Mouse (Mus musculus): ENCODE measurements around the gene Arf4. TPM values are rescaled to one million over a fixed set of nuclear protein-coding genes. Genes with fewer than 3 reads are reported as not detected.

Gene Arf4
- polyA plus RNA-seq, 1 experiment from 2014 or later: 713 TPM

- H3K4me2 ChIP-seq (replicated peaks): peak overlapping the region; percentile 73
- H3K36me3 ChIP-seq: no peaks in the 10 kb centered on the region
- peaks cover 24% of the 10 kb centered on the region for H3K4me1 ChIP-seq
- peak overlapping the region; percentile 87 for H3K9ac ChIP-seq
- H3K4me3 ChIP-seq: peak overlapping the region; percentile 69
- no peaks in the 10 kb centered on the region for H3K9me3 ChIP-seq
- H3K27ac ChIP-seq: peak overlapping the region; percentile 96
- 0% methylated on average over 16 of the region's 16 CpGs for WGBS
- no peaks in the 10 kb centered on the region for H3K27me3 ChIP-seq
- no peak for ATAC-seq (ENCODE audit: low FRiP score, low read depth)
These were observed 822 bp downstream of the Arf4 start for GRCm38 (mm10) chr14:26638708-26639084.

DNA sequence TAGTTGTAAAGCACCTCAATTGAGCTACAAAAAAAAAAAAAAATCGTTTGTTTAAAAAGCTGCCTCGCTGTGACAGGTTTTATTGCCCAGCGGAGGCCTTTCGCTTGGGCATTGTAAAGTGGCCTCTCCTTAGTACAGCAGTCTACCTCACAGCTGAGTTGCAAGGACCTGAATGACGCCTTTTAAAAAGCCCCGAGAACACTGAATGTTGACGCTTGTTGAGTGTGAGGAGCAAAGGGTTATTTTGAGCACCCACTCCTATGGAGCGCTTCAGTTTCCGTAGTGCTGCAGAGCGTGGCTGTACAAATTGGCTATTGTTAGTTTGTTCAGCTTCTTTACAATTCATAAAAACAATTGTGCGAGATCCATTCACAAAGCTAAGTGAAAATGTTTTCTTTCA lies 1.4 kb downstream of the Arf4 start:
- no peaks in the 10 kb centered on the region for H3K9me3 ChIP-seq
- H3K4me3 ChIP-seq: peak overlapping the region; percentile 69
- no peak for ATAC-seq (ENCODE audit: low FRiP score, low read depth)
- peak overlapping the region; percentile 96 for H3K27ac ChIP-seq
- peak overlapping the region; percentile 73 for H3K4me2 ChIP-seq (replicated peaks)
- H3K27me3 ChIP-seq: no peaks in the 10 kb centered on the region
- 7% methylated on average over 11 of the region's 11 CpGs for WGBS
- H3K9ac ChIP-seq: peak overlapping the region; percentile 87
- H3K4me1 ChIP-seq: peaks cover 24% of the 10 kb centered on the region
- H3K36me3 ChIP-seq: no peaks in the 10 kb centered on the region

DNA sequence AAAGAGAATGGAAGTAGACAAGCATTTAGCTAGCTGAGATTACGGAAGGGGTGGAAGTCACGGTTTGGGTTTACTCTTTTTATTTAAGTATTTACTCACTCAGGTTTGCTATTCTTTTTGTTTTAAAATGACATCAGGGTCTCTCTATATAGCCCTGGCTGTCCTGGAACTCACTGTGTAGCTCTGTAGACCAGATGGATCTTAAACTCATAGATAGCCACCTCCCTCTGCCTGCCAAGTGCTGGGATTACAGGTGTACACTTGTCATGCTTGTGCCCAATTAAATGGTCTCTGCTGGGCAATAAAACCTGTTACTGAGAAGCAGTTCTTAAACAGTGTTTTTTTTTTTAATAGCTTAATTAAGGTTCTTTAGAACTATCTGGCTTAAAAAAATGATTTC lies 2.1 kb downstream of the Arf4 start:
- no peaks in the 10 kb centered on the region for H3K9me3 ChIP-seq
- peak overlapping the region; percentile 87 for H3K9ac ChIP-seq
- no peak for ATAC-seq (ENCODE audit: low FRiP score, low read depth)
- whole genome bisulfite sequencing: 47% methylated on average over 2 of the region's 2 CpGs
- H3K36me3 ChIP-seq: no peaks in the 10 kb centered on the region
- no peak overlapping the region for H3K27ac ChIP-seq
- H3K27me3 ChIP-seq: no peaks in the 10 kb centered on the region
- H3K4me2 ChIP-seq (replicated peaks): peak overlapping the region; percentile 73
- H3K4me3 ChIP-seq: peak overlapping the region; percentile 69
- peaks cover 24% of the 10 kb centered on the region for H3K4me1 ChIP-seq

- no peak overlapping the region for H3K27ac ChIP-seq
- no peak overlapping the region for H3K4me3 ChIP-seq
- H3K9me3 ChIP-seq: no peaks in the 10 kb centered on the region
- no peak overlapping the region for H3K9ac ChIP-seq
- no peak for ATAC-seq (ENCODE audit: low FRiP score, low read depth)
- 73% methylated on average over 3 of the region's 3 CpGs for whole genome bisulfite sequencing
- no peak overlapping the region for H3K4me2 ChIP-seq (replicated peaks)
- peaks cover 28% of the 10 kb centered on the region for H3K4me1 ChIP-seq
- peaks cover 11% of the 10 kb centered on the region for H3K36me3 ChIP-seq
- no peaks in the 10 kb centered on the region for H3K27me3 ChIP-seq
These were observed 5.2 kb downstream of the Arf4 start for GRCm38 (mm10) chr14:26643006-26643624.

- Histone ChIP-seq H3K4me2 (replicated peaks) (peak overlapping the region; percentile 45), H3K4me1 (peaks cover 13% of the 10 kb centered on the region), H3K4me3 (0 out of 2 replicates have a peak overlapping the region, but pooled peaks have one; percentile 3), H3K9ac (no peak overlapping the region; the same call in 1 of the 2 replicates), H3K27ac (peak overlapping the region; percentile 28; the same call in 1 of the 2 replicates), H3K27me3 (no peaks in the 10 kb centered on the region), H3K36me3 (peaks cover 24% of the 10 kb centered on the region), H3K9me3 (no peaks in the 10 kb centered on the region)
- 29% methylated on average over 5 of the region's 5 CpGs for WGBS
- ATAC-seq (ENCODE audit: low FRiP score, low read depth): no peak
These were observed 8.2 kb downstream of the Arf4 start for GRCm38 (mm10) chr14:26645989-26646650.

- Histone ChIP-seq H3K27me3 (no peaks in the 10 kb centered on the region), H3K36me3 (peaks cover 37% of the 10 kb centered on the region), H3K4me2 (replicated peaks) (no peak overlapping the region), H3K4me3 (no peak overlapping the region), H3K4me1 (peaks cover 13% of the 10 kb centered on the region), H3K27ac (no peak overlapping the region), H3K9me3 (no peaks in the 10 kb centered on the region), H3K9ac (no peak overlapping the region)
- 67% methylated on average over 2 of the region's 2 CpGs for WGBS
- no peak for ATAC-seq (ENCODE audit: low FRiP score, low read depth)
These were observed 9.9 kb downstream of the Arf4 start for GRCm38 (mm10) chr14:26647811-26648210.

- H3K4me2 ChIP-seq (replicated peaks): no peak overlapping the region
- H3K4me3 ChIP-seq: no peak overlapping the region
- H3K4me1 ChIP-seq: 0 out of 2 replicates have a peak, but pooled peaks cover 3% of the 10 kb centered on the region
- H3K9me3 ChIP-seq: no peaks in the 10 kb centered on the region
- peaks cover 69% of the 10 kb centered on the region for H3K36me3 ChIP-seq
- no peak for ATAC-seq (ENCODE audit: low FRiP score, low read depth)
- no peak overlapping the region for H3K27ac ChIP-seq
- H3K27me3 ChIP-seq: no peaks in the 10 kb centered on the region
- no peak overlapping the region for H3K9ac ChIP-seq
These were observed 14.0 kb downstream of the Arf4 start for GRCm38 (mm10) chr14:26651901-26652300.

GRCm38 (mm10) chr14:26658178-26658577 lies 20.3 kb downstream of the Arf4 start:
- no peak overlapping the region for H3K4me3 ChIP-seq
- no peak overlapping the region for H3K9ac ChIP-seq
- no peak overlapping the region for H3K4me2 ChIP-seq (replicated peaks)
- ATAC-seq (ENCODE audit: low FRiP score, low read depth): no peak
- no peaks in the 10 kb centered on the region for H3K27me3 ChIP-seq
- H3K27ac ChIP-seq: no peak overlapping the region
- no peaks in the 10 kb centered on the region for H3K9me3 ChIP-seq
- peaks cover 43% of the 10 kb centered on the region for H3K36me3 ChIP-seq
- no peaks in the 10 kb centered on the region for H3K4me1 ChIP-seq

DNA sequence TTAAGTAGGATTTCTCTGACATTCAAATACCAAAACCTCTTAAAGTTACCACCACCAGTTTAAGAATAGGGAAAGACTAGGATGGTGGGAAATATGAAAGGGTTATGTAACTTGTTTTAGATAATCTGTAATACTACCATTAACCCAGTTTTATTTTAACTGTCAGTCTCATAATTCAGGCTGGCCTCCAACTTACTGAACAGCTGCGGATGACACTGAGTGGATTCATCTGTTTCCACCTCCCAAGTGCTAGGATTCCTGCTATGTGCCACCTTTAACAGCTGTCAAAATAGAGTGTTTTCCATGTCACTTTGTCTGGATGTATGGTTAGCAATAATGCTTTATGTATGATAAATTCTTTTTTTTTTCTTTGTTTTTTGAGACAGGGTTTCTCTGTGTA lies 22.4 kb downstream of the Arf4 start:
- no peak for ATAC-seq (ENCODE audit: low FRiP score, low read depth)
- no peak overlapping the region for H3K9ac ChIP-seq
- WGBS: 90% methylated on average over 1 of the region's 1 CpGs
- H3K9me3 ChIP-seq: no peaks in the 10 kb centered on the region
- no peak overlapping the region for H3K4me2 ChIP-seq (replicated peaks)
- no peak overlapping the region for H3K4me3 ChIP-seq
- no peak overlapping the region for H3K27ac ChIP-seq
- no peaks in the 10 kb centered on the region for H3K27me3 ChIP-seq
- H3K36me3 ChIP-seq: peaks cover 31% of the 10 kb centered on the region
- H3K4me1 ChIP-seq: no peaks in the 10 kb centered on the region

DNA sequence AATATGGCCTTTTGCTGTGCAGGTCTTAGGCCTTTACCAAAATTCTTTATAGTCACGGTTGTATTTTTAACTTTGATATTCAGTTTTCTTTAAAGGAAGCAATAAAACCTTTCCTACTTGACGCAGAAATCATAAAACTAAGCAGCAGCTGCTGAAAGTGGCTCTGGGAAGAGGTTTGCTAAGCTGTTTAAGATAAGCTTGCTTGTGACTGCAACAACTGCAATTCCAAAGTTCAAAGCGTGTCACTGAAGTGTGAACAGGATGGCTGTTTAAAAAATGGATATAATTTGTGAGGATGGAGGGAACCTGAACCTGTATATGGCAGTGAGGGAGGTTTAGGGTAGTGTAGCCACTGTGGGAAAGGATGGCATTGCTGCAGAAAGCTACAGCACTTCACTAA lies 24.1 kb downstream of the Arf4 start:
- no peak overlapping the region for H3K9ac ChIP-seq
- no peak overlapping the region for H3K27ac ChIP-seq
- no peak overlapping the region for H3K4me2 ChIP-seq (replicated peaks)
- WGBS: 48% methylated on average over 3 of the region's 3 CpGs
- ATAC-seq (ENCODE audit: low FRiP score, low read depth): no peak
- peaks cover 29% of the 10 kb centered on the region for H3K36me3 ChIP-seq
- no peaks in the 10 kb centered on the region for H3K9me3 ChIP-seq
- no peaks in the 10 kb centered on the region for H3K27me3 ChIP-seq
- peaks cover 8% of the 10 kb centered on the region for H3K4me1 ChIP-seq
- no peak overlapping the region for H3K4me3 ChIP-seq

DNA sequence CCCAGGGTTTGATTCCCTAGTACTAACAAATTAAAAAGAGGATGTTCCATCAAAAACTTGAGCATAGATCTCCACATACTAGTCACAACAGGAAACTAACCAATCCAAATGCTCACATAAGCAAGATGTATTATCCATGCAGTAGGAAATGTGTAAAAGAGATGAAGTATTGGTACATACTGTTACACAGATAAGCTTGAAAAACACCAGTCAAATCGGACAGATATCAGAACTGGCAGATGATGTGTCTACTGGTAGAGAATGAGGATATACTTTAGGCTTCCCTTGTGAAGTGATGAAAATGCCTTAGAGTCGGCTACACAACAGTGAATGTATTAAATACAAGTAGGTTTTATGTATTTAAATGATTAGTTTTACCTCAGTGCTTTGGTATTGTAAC lies 24.6 kb downstream of the Arf4 start:
- Histone ChIP-seq H3K9ac (no peak overlapping the region), H3K36me3 (peaks cover 24% of the 10 kb centered on the region), H3K4me1 (peaks cover 13% of the 10 kb centered on the region), H3K27me3 (no peaks in the 10 kb centered on the region), H3K9me3 (no peaks in the 10 kb centered on the region), H3K27ac (no peak overlapping the region), H3K4me3 (no peak overlapping the region), H3K4me2 (replicated peaks) (no peak overlapping the region)
- 87% methylated on average over 2 of the region's 2 CpGs for WGBS
- no peak for ATAC-seq (ENCODE audit: low FRiP score, low read depth)

- Histone ChIP-seq H3K27me3 (no peaks in the 10 kb centered on the region), H3K4me3 (no peak overlapping the region), H3K9ac (no peak overlapping the region), H3K9me3 (no peaks in the 10 kb centered on the region), H3K4me2 (replicated peaks) (no peak overlapping the region), H3K36me3 (peaks cover 17% of the 10 kb centered on the region), H3K4me1 (peaks cover 23% of the 10 kb centered on the region), H3K27ac (no peak overlapping the region)
- ATAC-seq (ENCODE audit: low FRiP score, low read depth): no peak
- WGBS: 82% methylated on average over 2 of the region's 2 CpGs
These were observed 26.0 kb downstream of the Arf4 start for GRCm38 (mm10) chr14:26663851-26664250.

DNA sequence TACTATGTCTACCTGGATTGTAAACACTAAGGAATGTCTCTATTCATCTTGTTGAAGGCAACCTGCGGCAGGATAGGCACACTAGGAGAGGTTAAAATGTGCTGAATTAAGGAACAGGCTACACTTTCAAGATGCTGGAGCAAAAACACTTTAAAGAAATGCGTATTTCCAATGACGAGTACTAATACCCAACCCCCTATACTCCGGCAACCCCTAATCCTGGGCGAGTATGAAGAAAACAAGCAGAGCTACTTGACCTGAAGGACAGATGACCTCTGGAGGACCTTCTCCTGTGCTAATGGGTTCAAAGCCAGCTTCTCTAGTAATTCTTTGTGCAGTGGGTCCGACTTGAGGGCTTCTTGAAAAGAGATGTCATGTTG lies 30.1 kb downstream of the Arf4 start:
- Histone ChIP-seq H3K27me3 (no peaks in the 10 kb centered on the region), H3K27ac (no peak overlapping the region), H3K36me3 (peaks cover 17% of the 10 kb centered on the region), H3K4me2 (replicated peaks) (peak overlapping the region; percentile 99), H3K9ac (peak overlapping the region; percentile 79), H3K9me3 (no peaks in the 10 kb centered on the region), H3K4me1 (peaks cover 25% of the 10 kb centered on the region), H3K4me3 (peak overlapping the region; percentile 96)
- 21% methylated on average over 6 of the region's 6 CpGs for WGBS
- no peak for ATAC-seq (ENCODE audit: low FRiP score, low read depth)

Data from limb, embryonic 13.5 days (tissue).